Mouse (Mus musculus) ES-E14 (cell line): ENCODE measurements at regions not wholly inside any gene's neighbourhood (a gene's known extent, or its start where the extent isn't known, plus 50 kb on each side); places are given as distances from the start of the nearest gene placed in this dataset.

ENCODE experiments used
- HCFC1 ChIP-seq: IDR thresholded peaks from 2 replicates; pipeline ENCODE4 v1.6.1; 2012; ENCODE audit warnings: low read length, inconsistent platforms, borderline replicate concordance; ENCODE audit not compliant: insufficient read depth
- ZC3H11A ChIP-seq: IDR thresholded peaks from 2 replicates; pipeline ENCODE4 v1.6.1; 2012; ENCODE audit warnings: low read depth, mild to moderate bottlenecking, inconsistent platforms, low read length, borderline replicate concordance

DNA sequence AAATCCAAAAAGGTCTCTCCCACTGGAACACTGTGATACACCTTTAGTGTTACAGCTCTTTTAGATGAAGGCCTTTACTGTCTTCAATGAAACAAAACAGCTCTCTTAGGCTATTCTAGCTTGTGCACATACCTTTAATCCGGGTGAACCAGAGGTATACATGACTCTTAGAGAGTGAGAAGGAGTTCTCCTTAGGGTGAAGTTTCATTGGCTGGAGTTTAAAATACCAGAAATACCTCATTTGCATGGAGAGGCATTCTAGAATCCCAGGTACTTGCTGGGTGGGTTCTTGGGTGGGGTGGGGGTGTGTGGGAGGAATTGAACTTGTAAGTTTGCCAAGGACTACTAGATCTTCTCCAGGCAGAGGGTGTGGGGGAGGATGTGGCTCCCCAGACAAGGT, 173.3 kb downstream of the Zfp365 start:
- no peak for TF ChIP-seq ZC3H11A
- TF ChIP-seq HCFC1: no peak
